Mouse (Mus musculus): ENCODE data around the gene Gm47841. TPM values are rescaled to one million over a fixed set of nuclear protein-coding genes. Genes with fewer than 3 reads are reported as not detected.

The Gm47841 gene
- total and polyA plus RNA-seq, 2 experiments from 2014 or later: not detected

DNA sequence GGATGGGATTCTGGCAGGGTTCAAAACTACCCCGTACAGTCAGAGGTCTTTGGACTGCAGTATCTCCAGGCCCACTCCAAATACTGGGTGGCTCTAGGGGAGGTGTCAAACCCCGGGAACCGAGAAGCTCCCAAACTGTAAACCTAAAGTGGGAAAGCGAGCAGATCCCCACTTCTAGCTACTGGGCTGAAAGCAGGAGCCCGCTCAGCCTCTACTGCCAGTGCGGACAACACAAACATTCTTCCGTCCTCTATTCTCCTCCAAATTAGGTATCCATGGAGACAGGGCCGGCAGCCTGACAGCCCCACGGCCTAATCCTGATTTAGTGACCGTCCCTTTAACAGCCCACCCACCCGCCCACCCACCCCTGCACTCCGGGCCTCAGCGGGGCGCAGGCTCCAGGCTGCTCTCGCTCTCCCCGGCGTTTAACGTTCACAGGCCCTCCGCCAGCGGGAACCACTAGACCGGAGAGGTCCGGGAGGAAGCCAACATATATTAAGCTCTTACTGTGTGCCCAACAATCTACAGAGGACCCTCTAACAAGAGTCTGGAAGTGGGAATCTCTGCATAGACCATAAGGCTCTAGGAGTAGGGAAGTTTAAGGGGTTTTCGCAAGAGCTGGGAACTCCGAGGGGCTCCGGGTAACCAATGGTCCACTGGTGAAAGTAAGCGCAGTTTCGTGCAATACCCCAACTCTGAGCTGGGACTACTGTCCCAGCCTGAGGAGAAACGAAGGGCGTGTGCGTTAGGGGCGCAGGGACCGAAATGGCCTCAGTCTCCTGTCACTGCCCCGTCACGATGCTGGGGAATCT lies 30.0 kb upstream of the Gm47841 start:
- no peaks in the 10 kb centered on the region for H3K9me3 ChIP-seq (ENCODE audit: low read length)
- peak; percentile 50 for DNase-seq (ENCODE audit: low spot score)
- no peaks in the 10 kb centered on the region for H3K36me3 ChIP-seq (ENCODE audit: insufficient read depth, low read length)
- H3K4me1 ChIP-seq (ENCODE audit: insufficient read depth, low read length): peaks cover 15% of the 10 kb centered on the region; the same call in 1 of the 2 replicates
- H3K27me3 ChIP-seq (ENCODE audit: insufficient read depth, low read length): no peaks in the 10 kb centered on the region
- WGBS: 3% methylated on average over 34 of the region's 34 CpGs
- H3K4me2 ChIP-seq (ENCODE audit: low read depth, low read length, poor library complexity, severe bottlenecking): peak overlapping the region; percentile 88
- no peak for ATAC-seq (ENCODE audit: low FRiP score)
- TF ChIP-seq CTCF (IDR thresholded peaks at IDR 0.05): no peak
- 0 out of 2 replicates have a peak overlapping the region, but pooled peaks have one; percentile 38 for H3K27ac ChIP-seq (ENCODE audit: low read depth, low read length)
- peak overlapping the region; percentile 63; the same call in 1 of the 2 replicates for H3K9ac ChIP-seq (replicated peaks; ENCODE audit: low read length, poor library complexity, severe bottlenecking)
- peak overlapping the region; percentile 56 for H3K4me3 ChIP-seq (ENCODE audit: low read depth, low read length)

DNA sequence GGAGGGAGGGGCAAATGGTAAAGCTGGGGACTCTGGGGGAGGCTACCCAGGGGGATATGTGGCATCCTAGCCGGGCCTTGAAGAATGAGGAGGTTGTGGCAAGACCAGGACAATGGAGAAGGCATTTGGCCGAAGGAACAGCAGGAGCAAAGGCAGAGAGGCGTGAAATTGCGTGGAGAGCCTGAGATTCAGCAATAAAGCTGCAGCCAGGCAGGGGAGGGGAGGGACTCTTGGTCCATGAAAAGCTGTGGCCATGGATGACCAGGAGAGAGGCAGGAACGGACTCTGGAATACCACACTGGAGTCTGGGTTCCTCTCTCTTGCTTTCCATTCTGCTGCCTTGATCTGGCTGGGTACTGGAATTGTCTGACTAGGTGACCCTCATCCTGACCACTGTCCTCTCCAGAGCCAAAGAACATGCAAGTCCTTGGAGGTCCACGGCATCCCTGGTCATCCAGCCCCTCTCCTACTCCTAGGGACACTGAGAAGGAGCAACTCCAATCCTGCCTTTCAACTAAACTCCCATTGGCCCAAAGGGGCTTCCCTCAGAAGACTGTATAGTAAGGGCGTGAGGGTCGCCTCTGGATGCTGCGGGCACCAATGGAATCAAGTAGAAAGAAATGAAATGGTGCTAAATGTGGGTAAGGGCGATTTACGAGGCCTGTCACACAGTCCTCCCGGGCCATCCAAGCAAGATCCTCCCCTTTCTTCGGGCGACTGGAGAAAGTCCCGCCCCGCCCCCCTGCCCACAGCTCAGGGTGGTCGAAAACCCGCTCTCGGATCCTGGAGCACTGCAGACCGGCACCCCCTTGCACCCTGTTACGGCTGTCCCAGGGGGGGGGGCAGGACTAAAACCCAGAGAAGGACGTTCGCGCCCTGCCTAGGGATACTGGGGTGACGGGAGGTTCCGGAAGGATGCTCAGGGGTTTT lies 29.1 kb upstream of the Gm47841 start:
- no peak overlapping the region; the same call in 1 of the 2 replicates for H3K9ac ChIP-seq (replicated peaks; ENCODE audit: low read length, poor library complexity, severe bottlenecking)
- 8% methylated on average over 26 of the region's 26 CpGs for WGBS
- no peaks in the 10 kb centered on the region for H3K36me3 ChIP-seq (ENCODE audit: insufficient read depth, low read length)
- no peaks in the 10 kb centered on the region for H3K9me3 ChIP-seq (ENCODE audit: low read length)
- peak overlapping the region; percentile 88 for H3K4me2 ChIP-seq (ENCODE audit: low read depth, low read length, poor library complexity, severe bottlenecking)
- no peak for TF ChIP-seq CTCF (IDR thresholded peaks at IDR 0.05)
- no peak overlapping the region for H3K27ac ChIP-seq (ENCODE audit: low read depth, low read length)
- DNase-seq (ENCODE audit: low spot score) (peak; percentile 77), ATAC-seq (ENCODE audit: low FRiP score) (0 out of 2 replicates have a peak, but pooled peaks have one; percentile 6)
- H3K27me3 ChIP-seq (ENCODE audit: insufficient read depth, low read length): no peaks in the 10 kb centered on the region
- peaks cover 15% of the 10 kb centered on the region; the same call in 1 of the 2 replicates for H3K4me1 ChIP-seq (ENCODE audit: insufficient read depth, low read length)
- peak overlapping the region; percentile 56 for H3K4me3 ChIP-seq (ENCODE audit: low read depth, low read length)

DNA sequence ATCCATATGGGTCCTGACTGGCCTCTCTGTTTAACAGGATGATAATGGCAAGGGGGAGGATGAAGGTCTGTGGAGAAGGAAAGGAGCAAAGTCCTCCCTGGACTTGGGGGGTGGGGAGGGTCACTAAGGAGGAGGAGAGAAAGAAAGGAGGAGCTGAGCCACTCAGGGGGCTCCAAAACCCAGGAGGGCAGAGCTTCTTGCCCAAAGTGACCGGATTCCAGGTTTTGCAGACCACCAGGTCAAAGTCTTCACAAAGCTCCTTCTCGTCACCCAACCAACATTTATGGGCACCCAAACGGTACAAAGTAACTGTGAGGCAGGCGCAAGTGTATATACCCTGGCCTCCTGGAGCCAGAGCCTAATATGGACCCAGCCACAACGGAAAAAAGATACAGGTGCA lies 28.5 kb upstream of the Gm47841 start:
- no peak for DNase-seq (ENCODE audit: low spot score)
- ATAC-seq (ENCODE audit: low FRiP score): 0 out of 2 replicates have a peak, but pooled peaks have one; percentile 14
- H3K27me3 ChIP-seq (ENCODE audit: insufficient read depth, low read length): no peaks in the 10 kb centered on the region
- no peaks in the 10 kb centered on the region for H3K9me3 ChIP-seq (ENCODE audit: low read length)
- no peak for TF ChIP-seq CTCF (IDR thresholded peaks at IDR 0.05)
- peaks cover 15% of the 10 kb centered on the region; the same call in 1 of the 2 replicates for H3K4me1 ChIP-seq (ENCODE audit: insufficient read depth, low read length)
- no peak overlapping the region for H3K27ac ChIP-seq (ENCODE audit: low read depth, low read length)
- H3K9ac ChIP-seq (replicated peaks; ENCODE audit: low read length, poor library complexity, severe bottlenecking): no peak overlapping the region; the same call in 1 of the 2 replicates
- no peak overlapping the region for H3K4me3 ChIP-seq (ENCODE audit: low read depth, low read length)
- no peaks in the 10 kb centered on the region for H3K36me3 ChIP-seq (ENCODE audit: insufficient read depth, low read length)
- H3K4me2 ChIP-seq (ENCODE audit: low read depth, low read length, poor library complexity, severe bottlenecking): peak overlapping the region; percentile 88
- 41% methylated on average over 5 of the region's 5 CpGs for WGBS

DNA sequence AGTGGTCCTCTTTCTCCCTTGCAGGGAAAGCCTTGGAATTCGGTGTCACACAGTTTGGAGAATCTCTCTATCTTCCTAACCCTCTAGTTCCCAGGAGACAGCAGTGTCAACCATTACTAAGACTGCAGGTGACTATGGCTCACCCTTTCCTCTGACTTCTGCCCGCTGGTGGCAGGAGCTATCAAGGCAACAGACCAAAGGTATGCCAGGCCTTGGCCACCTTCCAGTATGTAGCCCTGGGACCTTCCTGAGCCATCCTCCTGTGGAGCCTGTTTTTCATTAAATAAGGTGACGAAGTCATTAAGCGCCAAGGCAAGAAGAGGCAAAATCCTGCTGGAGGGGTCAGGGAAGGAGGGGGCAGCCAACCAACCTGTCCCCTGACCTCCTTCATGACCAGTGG lies 28.0 kb upstream of the Gm47841 start:
- H3K27me3 ChIP-seq (ENCODE audit: insufficient read depth, low read length): no peaks in the 10 kb centered on the region
- DNase-seq (ENCODE audit: low spot score): no peak
- H3K27ac ChIP-seq (ENCODE audit: low read depth, low read length): no peak overlapping the region
- no peak overlapping the region for H3K9ac ChIP-seq (replicated peaks; ENCODE audit: low read length, poor library complexity, severe bottlenecking)
- no peaks in the 10 kb centered on the region for H3K9me3 ChIP-seq (ENCODE audit: low read length)
- no peak overlapping the region for H3K4me2 ChIP-seq (ENCODE audit: low read depth, low read length, poor library complexity, severe bottlenecking)
- no peak for ATAC-seq (ENCODE audit: low FRiP score)
- H3K4me1 ChIP-seq (ENCODE audit: insufficient read depth, low read length): peaks cover 15% of the 10 kb centered on the region; the same call in 1 of the 2 replicates
- no peak for TF ChIP-seq CTCF (IDR thresholded peaks at IDR 0.05)
- no peaks in the 10 kb centered on the region for H3K36me3 ChIP-seq (ENCODE audit: insufficient read depth, low read length)
- H3K4me3 ChIP-seq (ENCODE audit: low read depth, low read length): no peak overlapping the region
- WGBS: 73% methylated on average over 4 of the region's 4 CpGs

DNA sequence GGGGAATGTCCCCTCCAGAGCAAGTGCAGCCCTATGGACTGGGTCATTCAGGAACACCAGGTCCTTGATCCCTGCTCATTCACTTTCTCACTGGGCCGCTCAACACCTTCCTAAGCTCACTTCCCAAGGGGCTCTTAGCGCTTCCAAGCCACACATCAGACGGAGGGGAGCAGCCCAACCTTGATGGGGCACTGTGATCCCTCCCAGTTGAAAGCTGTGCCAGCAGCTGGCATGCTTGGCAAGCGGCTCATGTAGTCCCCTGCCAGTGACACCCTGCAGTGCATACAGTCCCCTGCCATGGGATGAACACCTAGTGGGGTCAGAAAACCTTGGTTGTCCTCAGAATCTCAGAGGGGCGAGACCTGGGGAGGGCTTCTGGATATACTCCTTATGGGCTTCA lies 26.9 kb upstream of the Gm47841 start:
- TF ChIP-seq CTCF (IDR thresholded peaks at IDR 0.05): no peak
- Histone ChIP-seq H3K4me1 (ENCODE audit: insufficient read depth, low read length) (peaks cover 15% of the 10 kb centered on the region; the same call in 1 of the 2 replicates), H3K9me3 (ENCODE audit: low read length) (no peaks in the 10 kb centered on the region), H3K27ac (ENCODE audit: low read depth, low read length) (no peak overlapping the region), H3K27me3 (ENCODE audit: insufficient read depth, low read length) (no peaks in the 10 kb centered on the region), H3K9ac (replicated peaks; ENCODE audit: low read length, poor library complexity, severe bottlenecking) (no peak overlapping the region), H3K36me3 (ENCODE audit: insufficient read depth, low read length) (no peaks in the 10 kb centered on the region), H3K4me3 (ENCODE audit: low read depth, low read length) (no peak overlapping the region), H3K4me2 (ENCODE audit: low read depth, low read length, poor library complexity, severe bottlenecking) (no peak overlapping the region)
- WGBS: 71% methylated on average over 5 of the region's 5 CpGs
- DNase-seq (ENCODE audit: low spot score) (no peak), ATAC-seq (ENCODE audit: low FRiP score) (no peak)
